Mouse (Mus musculus): ENCODE measurements around the gene Kpna4.

DNA sequence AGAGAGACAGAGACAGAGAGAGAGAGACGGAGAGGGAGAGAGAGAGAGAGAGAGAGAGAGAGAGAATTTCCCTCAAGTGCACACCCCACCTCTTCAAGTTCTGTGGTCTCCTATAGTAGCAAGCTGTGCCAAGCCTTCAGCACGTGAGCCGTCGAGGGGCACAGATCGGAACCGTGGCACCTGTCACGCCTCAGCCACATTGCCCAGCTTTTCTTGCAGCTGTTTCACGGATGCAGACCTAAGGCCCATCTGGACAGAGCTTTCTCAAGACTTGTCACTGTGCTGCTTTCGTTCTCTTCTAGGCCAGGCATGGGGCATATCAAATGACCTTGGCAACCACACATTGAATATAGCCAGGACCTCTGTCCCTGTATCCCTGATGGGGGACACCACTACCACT is 41.8 kb upstream of the Kpna4 start:
- TF ChIP-seq ZNF384 (IDR thresholded peaks at IDR 0.05; ENCODE audit: low read depth, low read length), result no peak
- no peak for TF ChIP-seq ZC3H11A (IDR thresholded peaks at IDR 0.05; ENCODE audit: borderline replicate concordance, low read depth, low read length)
- no peak for TF ChIP-seq CHD2 (IDR thresholded peaks at IDR 0.05; ENCODE audit: low read depth, low read length)

All from ES-E14 (cell line).